Mouse (Mus musculus) neural tube, embryonic 15.5 days (tissue): ENCODE data around the gene Smg6. TPM values are rescaled to one million over a fixed set of nuclear protein-coding genes. Genes with fewer than 3 reads are reported as not detected.

ENCODE experiments used
- ATAC-seq: fragments of 200-750 bp; cut with Nextera tagmentation; 2 replicates; pipeline ENCODE4 v1.8.0; 2017; ENCODE audit warnings: mild to moderate bottlenecking, moderate TSS enrichment, moderate library complexity; ENCODE audit not compliant: low FRiP score
- H3K27ac ChIP-seq: fragments of 300-500 bp; sonication (generic); replicated peaks from 2 replicates; pipeline ENCODE4 v1.5.1; 2015; ENCODE audit warnings: mild to moderate bottlenecking, inconsistent platforms
- H3K27me3 ChIP-seq: fragments of 300-500 bp; sonication (generic); replicated peaks from 2 replicates; pipeline ENCODE4 v1.6.1; 2015; ENCODE audit warnings: inconsistent platforms
- H3K36me3 ChIP-seq: fragments of 300-500 bp; sonication (generic); 2 replicates; pipeline ENCODE4 v1.6.1; 2015; ENCODE audit warnings: inconsistent platforms
- H3K4me1 ChIP-seq: fragments of 300-500 bp; sonication (generic); 2 replicates; pipeline ENCODE4 v1.6.1; 2015; ENCODE audit warnings: inconsistent platforms
- H3K4me2 ChIP-seq: fragments of 300-500 bp; sonication (generic); 2 replicates; pipeline ENCODE4 v1.6.1; 2015; ENCODE audit warnings: inconsistent platforms, mild to moderate bottlenecking, moderate library complexity
- H3K4me3 ChIP-seq: fragments of 300-500 bp; sonication (generic); replicated peaks from 2 replicates; pipeline ENCODE4 v1.5.1; 2015; ENCODE audit warnings: mild to moderate bottlenecking, inconsistent platforms
- H3K9ac ChIP-seq: fragments of 300-500 bp; sonication (generic); replicated peaks from 2 replicates; pipeline ENCODE4 v1.6.1; 2015; ENCODE audit warnings: mild to moderate bottlenecking, inconsistent platforms
- H3K9me3 ChIP-seq: fragments of 300-500 bp; sonication (generic); replicated peaks from 2 replicates; pipeline ENCODE4 v1.6.1; 2016; ENCODE audit warnings: inconsistent platforms
- WGBS: fragments of 180-500 bp; shearing (Covaris S2); methylation state at CpG from one replicate; pipeline ENCODE4 v1.1.7; 2015; ENCODE audit warnings: mixed read lengths; 5-methylcytosine and 5-hydroxymethylcytosine counted together
- polyA plus RNA-seq: library from polyadenylated mRNA; unstranded; fragments of >200 nt; fragmentation: Nextera tagmentation; extraction: Ambion mirVana; gene quantifications from 2 replicates; pipeline ENCODE4 v1.2.1, GENCODE M21; 2015

Smg6 gene
- polyA plus RNA-seq, 1 experiment from 2014 or later, result 13.3 TPM

DNA sequence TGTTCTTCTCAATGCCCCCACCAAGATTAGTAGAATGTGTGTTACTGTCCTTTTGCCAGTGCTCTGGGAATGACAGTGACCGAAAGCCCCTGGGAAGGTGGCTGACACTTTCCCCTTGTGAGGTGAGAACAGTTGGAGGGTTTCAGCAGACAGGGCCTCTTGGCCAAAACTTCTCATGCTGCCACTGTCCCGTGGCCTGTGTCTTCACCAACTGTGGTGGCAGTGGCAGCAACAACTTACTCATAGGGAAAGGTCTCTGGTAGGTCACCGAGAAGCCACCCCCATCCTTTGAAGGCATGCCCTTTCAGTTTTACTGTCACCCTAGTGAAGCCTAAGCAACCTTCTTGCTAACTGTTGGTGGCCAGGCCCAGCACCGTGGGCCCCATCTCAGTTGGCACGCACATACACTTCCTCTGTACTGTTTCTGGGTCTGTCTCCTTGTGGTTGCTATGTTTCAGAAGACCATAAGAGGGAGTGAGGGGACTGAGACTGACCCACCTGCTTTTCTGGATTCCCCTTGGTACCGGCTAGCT, 228.5 kb downstream of the Smg6 start:
- 0 out of 2 replicates have a peak, but pooled peaks cover 5% of the 10 kb centered on the region for H3K4me1 ChIP-seq
- H3K27ac ChIP-seq, result peak overlapping the region; percentile 23; the same call in 1 of the 2 replicates
- H3K4me3 ChIP-seq, result no peak overlapping the region
- no peak overlapping the region for H3K9ac ChIP-seq
- peaks cover 19% of the 10 kb centered on the region; the same call in 1 of the 2 replicates for H3K36me3 ChIP-seq
- no peaks in the 10 kb centered on the region for H3K9me3 ChIP-seq
- ATAC-seq, result no peak
- H3K27me3 ChIP-seq, result no peaks in the 10 kb centered on the region
- H3K4me2 ChIP-seq, result no peak overlapping the region
- WGBS, result 77% methylated on average over 6 of the region's 6 CpGs

DNA sequence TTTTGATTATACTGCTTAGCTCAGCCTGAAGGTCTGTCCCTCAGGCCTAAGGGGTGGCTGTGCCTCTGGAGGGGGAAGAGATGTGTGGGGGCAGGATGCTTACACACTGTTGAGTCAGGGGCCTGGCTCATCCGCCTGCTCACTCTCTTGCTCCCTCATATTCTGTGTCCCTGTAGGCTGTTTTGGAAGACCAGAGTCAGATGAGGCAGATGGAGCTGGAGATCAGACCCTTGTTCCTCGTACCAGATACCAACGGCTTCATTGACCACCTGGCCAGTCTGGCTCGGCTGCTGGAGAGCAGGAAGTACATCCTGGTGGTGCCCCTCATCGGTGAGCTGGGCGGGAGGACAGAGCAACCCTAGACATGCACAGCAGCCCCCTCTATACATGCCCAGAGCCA, 230.4 kb downstream of the Smg6 start:
- WGBS, result 67% methylated on average over 6 of the region's 6 CpGs
- Histone ChIP-seq H3K4me2 (no peak overlapping the region), H3K27ac (peak overlapping the region; percentile 23; the same call in 1 of the 2 replicates)

DNA sequence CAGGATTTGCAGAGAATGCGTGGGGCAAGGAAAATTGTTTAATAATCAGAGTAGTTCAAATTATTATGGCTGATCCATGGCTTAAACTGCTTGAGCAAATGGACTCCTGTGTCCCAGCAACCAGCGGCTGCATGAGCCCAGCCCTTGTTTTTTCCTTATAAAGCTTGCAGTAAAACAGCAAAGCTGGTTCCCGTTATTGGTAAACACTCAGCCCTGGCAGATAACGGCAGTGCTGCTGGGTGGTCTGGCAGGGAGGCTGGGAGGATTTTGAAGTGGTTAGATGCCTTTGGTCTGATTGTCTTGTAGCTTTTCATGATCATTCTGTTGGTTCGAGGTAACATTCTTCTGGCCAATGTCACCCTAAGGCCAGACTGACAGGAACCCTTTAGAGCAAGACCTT, 230.8 kb downstream of the Smg6 start:
- H3K9me3 ChIP-seq, result no peaks in the 10 kb centered on the region
- H3K36me3 ChIP-seq, result peaks cover 15% of the 10 kb centered on the region
- H3K27me3 ChIP-seq, result no peaks in the 10 kb centered on the region
- H3K4me3 ChIP-seq, result no peak overlapping the region
- no peak overlapping the region for H3K9ac ChIP-seq
- 0 out of 2 replicates have a peak, but pooled peaks cover 5% of the 10 kb centered on the region for H3K4me1 ChIP-seq
- H3K4me2 ChIP-seq, result no peak overlapping the region
- no peak for ATAC-seq
- 71% methylated on average over 5 of the region's 5 CpGs for WGBS
- H3K27ac ChIP-seq, result peak overlapping the region; percentile 23; the same call in 1 of the 2 replicates

More for the DNA sequence above, 230.4 kb downstream of the Smg6 start:
- Histone ChIP-seq H3K4me3 (no peak overlapping the region), H3K9me3 (no peaks in the 10 kb centered on the region), H3K4me1 (0 out of 2 replicates have a peak, but pooled peaks cover 5% of the 10 kb centered on the region), H3K9ac (no peak overlapping the region), H3K36me3 (peaks cover 15% of the 10 kb centered on the region), H3K27me3 (no peaks in the 10 kb centered on the region)
- no peak for ATAC-seq

DNA sequence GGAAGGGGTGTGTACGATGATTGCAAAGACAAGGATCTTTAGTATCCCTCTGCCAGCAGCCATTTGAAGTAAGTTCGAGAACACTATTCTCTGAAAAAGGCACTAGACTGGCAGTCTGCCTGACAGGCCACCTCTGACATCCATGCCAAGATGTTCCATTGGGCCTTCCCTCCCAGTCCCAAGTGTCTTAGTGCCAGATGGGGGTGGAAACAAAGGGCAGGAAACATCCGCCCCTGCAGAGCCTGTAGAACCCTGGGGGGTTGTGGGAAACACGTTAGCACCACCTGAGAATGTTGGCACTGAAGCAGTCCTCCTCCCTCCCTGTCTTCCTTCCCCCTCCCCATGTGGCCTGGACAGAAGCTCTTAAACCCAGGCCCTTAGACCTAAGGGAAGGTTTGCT, 231.4 kb downstream of the Smg6 start:
- 0 out of 2 replicates have a peak, but pooled peaks cover 5% of the 10 kb centered on the region for H3K4me1 ChIP-seq
- H3K36me3 ChIP-seq, result peaks cover 20% of the 10 kb centered on the region
- no peaks in the 10 kb centered on the region for H3K9me3 ChIP-seq
- H3K9ac ChIP-seq, result no peak overlapping the region
- peaks cover under 1% of the 10 kb centered on the region; the same call in 1 of the 2 replicates for H3K27me3 ChIP-seq
- no peak overlapping the region for H3K4me2 ChIP-seq
- H3K27ac ChIP-seq, result 0 out of 2 replicates have a peak overlapping the region, but pooled peaks have one; percentile 28
- ATAC-seq, result no peak
- WGBS, result 41% methylated on average over 4 of the region's 4 CpGs
- H3K4me3 ChIP-seq, result no peak overlapping the region

DNA sequence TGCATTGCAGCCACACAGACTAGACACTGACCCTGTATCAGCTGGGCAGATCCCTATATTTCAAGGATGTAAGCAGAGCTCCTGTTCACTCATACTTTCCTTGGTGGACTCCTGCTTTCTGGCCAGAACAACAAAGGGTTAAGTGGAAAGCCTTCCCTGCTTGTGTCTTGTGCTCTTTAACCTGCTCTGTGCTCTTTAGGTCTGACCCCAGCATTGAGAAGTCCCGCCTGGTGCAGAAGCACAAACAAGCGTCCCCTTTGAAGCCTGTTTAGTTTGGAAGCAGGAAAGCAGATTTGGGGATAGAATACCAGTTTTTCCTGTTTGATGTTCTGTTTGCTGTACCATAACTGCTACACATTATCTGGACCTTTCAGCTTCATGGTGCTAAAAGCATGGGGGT, 232.3 kb downstream of the Smg6 start:
- no peak for ATAC-seq
- Histone ChIP-seq H3K36me3 (peaks cover 25% of the 10 kb centered on the region), H3K9ac (no peak overlapping the region), H3K27ac (peak overlapping the region; percentile 33; the same call in 1 of the 2 replicates), H3K9me3 (no peaks in the 10 kb centered on the region), H3K4me2 (no peak overlapping the region), H3K4me1 (0 out of 2 replicates have a peak, but pooled peaks cover 5% of the 10 kb centered on the region), H3K27me3 (peaks cover 9% of the 10 kb centered on the region), H3K4me3 (no peak overlapping the region)
- 60% methylated on average over 2 of the region's 2 CpGs for WGBS

DNA sequence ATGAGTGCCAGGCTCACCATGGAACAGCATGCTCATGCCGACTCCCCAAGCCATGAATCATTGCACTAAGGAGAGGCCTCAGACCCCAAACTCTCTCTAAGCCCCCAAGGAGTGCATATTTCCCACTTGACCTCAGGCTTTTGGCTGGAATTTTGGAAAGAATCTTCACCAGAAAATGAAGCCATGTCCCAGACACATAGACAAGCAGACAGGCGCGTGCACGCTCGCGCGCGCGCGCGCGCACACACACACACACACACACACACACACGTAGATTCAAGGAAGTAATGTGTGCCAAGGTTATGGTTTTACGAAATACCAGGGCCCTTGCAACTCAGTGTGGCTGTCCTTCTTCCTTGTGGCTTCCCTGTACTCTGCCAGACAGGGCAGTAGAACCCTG, 232.8 kb downstream of the Smg6 start:
- H3K36me3 ChIP-seq, result peaks cover 30% of the 10 kb centered on the region
- no peak for ATAC-seq
- H3K4me3 ChIP-seq, result no peak overlapping the region
- no peak overlapping the region for H3K4me2 ChIP-seq
- peak overlapping the region; percentile 33 for H3K27ac ChIP-seq
- H3K4me1 ChIP-seq, result 0 out of 2 replicates have a peak, but pooled peaks cover 5% of the 10 kb centered on the region
- H3K9ac ChIP-seq, result no peak overlapping the region
- no peaks in the 10 kb centered on the region for H3K9me3 ChIP-seq
- peaks cover 15% of the 10 kb centered on the region for H3K27me3 ChIP-seq
- WGBS, result 88% methylated on average over 14 of the region's 14 CpGs

- Histone ChIP-seq H3K27me3 (peaks cover 26% of the 10 kb centered on the region), H3K27ac (no peak overlapping the region), H3K4me2 (no peak overlapping the region), H3K4me1 (peaks cover 7% of the 10 kb centered on the region; the same call in 1 of the 2 replicates), H3K4me3 (no peak overlapping the region), H3K36me3 (peaks cover 32% of the 10 kb centered on the region), H3K9me3 (no peaks in the 10 kb centered on the region), H3K9ac (no peak overlapping the region)
- WGBS, result 53% methylated on average over 2 of the region's 2 CpGs
- ATAC-seq, result no peak
Measured at GRCm38 (mm10) chr11:75159564-75159963, 233.9 kb downstream of the Smg6 start.

- Histone ChIP-seq H3K4me3 (no peak overlapping the region), H3K4me2 (no peak overlapping the region), H3K36me3 (peaks cover 32% of the 10 kb centered on the region), H3K9ac (no peak overlapping the region), H3K27ac (no peak overlapping the region), H3K27me3 (peaks cover 40% of the 10 kb centered on the region), H3K4me1 (peaks cover 18% of the 10 kb centered on the region), H3K9me3 (no peaks in the 10 kb centered on the region)
- WGBS, result 89% methylated on average over 7 of the region's 7 CpGs
- ATAC-seq, result no peak
Measured at GRCm38 (mm10) chr11:75160954-75161353, 235.3 kb downstream of the Smg6 start.

GRCm38 (mm10) chr11:75161417-75162008, 235.9 kb downstream of the Smg6 start:
- Histone ChIP-seq H3K27me3 (peaks cover 45% of the 10 kb centered on the region), H3K4me1 (peaks cover 21% of the 10 kb centered on the region), H3K9ac (no peak overlapping the region), H3K9me3 (no peaks in the 10 kb centered on the region), H3K36me3 (peaks cover 32% of the 10 kb centered on the region), H3K4me2 (no peak overlapping the region), H3K4me3 (no peak overlapping the region), H3K27ac (no peak overlapping the region)
- ATAC-seq, result no peak
- WGBS, result 76% methylated on average over 4 of the region's 4 CpGs

DNA sequence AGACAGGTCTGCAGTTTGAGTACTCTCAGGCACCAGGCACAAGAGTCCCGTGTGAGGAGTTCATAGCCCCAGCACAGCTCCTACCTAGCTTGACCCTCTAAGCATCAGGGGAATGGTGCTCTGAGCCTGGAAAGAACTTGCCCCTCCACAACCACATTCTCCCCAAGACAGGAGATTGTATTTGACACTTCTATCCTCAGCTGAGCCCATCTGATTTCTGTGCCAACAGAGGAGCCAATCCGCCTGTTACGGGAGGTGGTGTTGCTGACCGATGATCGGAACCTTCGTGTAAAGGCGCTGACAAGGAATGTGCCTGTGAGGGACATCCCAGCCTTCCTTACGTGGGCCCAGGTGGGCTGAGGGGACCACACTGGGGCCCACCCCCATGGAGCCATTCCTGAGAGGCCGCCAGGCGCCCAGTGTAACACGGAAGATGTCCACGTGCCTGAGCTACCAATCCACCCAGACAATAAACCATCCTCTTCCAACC, 237.0 kb downstream of the Smg6 start:
- no peak overlapping the region for H3K4me3 ChIP-seq
- ATAC-seq, result no peak

DNA sequence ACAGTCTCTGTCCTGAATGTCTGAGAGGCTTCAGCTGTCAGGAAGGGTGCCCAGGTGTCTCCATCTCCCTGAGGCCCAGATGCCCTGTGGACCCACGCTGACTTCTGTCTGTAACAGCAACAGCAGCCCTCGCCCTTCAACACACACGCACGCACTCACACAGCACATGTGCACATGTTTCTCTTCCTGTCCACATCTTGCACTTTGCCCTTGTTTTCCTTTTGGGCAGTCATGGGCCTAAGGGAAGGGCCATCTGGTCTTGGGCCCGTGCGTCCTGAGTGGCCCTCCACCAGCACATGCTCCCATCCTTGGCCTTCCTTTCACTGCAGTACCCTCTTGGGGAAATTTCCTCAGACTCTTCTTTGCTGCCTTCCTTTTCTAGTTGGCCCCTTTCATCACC, 237.8 kb downstream of the Smg6 start:
- Histone ChIP-seq H3K4me3 (no peak overlapping the region), H3K27ac (no peak overlapping the region), H3K27me3 (peaks cover 63% of the 10 kb centered on the region), H3K9me3 (no peaks in the 10 kb centered on the region), H3K36me3 (peaks cover 25% of the 10 kb centered on the region), H3K9ac (no peak overlapping the region), H3K4me1 (peaks cover 39% of the 10 kb centered on the region), H3K4me2 (no peak overlapping the region)
- ATAC-seq, result no peak
- WGBS, result 95% methylated on average over 6 of the region's 6 CpGs

More for the DNA sequence above, 237.0 kb downstream of the Smg6 start:
- Histone ChIP-seq H3K9me3 (no peaks in the 10 kb centered on the region), H3K27ac (no peak overlapping the region), H3K4me2 (no peak overlapping the region), H3K36me3 (peaks cover 27% of the 10 kb centered on the region), H3K9ac (no peak overlapping the region), H3K4me1 (peaks cover 32% of the 10 kb centered on the region), H3K27me3 (peaks cover 57% of the 10 kb centered on the region)
- WGBS, result 90% methylated on average over 12 of the region's 12 CpGs

DNA sequence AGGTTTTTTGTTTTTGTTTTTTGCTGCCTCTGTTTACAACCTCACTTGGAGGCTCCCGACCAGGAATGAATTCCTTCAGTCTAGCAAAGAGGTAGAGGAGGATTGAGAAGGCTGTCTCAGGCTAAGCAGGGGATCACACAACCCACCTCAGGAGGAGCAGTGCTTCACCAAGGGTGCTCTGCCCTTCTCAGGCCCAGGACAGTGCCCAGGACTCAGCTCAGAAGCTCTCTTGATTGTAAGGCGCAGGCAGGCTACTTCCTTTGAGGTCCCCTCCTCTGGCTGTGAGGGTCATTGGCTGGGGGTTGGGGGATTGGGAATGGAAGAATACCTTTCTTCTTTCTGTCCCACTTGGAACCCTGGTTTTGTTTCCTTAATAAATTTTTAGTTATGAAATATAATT, 238.4 kb downstream of the Smg6 start:
- Histone ChIP-seq H3K4me1 (peaks cover 45% of the 10 kb centered on the region), H3K27me3 (peaks cover 68% of the 10 kb centered on the region), H3K36me3 (peaks cover 22% of the 10 kb centered on the region), H3K4me3 (no peak overlapping the region), H3K27ac (no peak overlapping the region), H3K4me2 (no peak overlapping the region), H3K9ac (no peak overlapping the region), H3K9me3 (no peaks in the 10 kb centered on the region)
- ATAC-seq, result no peak
- WGBS, result 71% methylated on average over 2 of the region's 2 CpGs
